Mouse (Mus musculus): Measurements from ENCODE around the gene Pard3. TPM values are rescaled to one million over a fixed set of nuclear protein-coding genes. Genes with fewer than 3 reads are reported as not detected.
A peak's percentile ranks its signal among the peaks of the same experiment; 100 is the strongest.

The Pard3 gene
- total and polyA plus RNA-seq, 3 experiments: 0.51 to 1.3 (median 0.94) TPM

DNA sequence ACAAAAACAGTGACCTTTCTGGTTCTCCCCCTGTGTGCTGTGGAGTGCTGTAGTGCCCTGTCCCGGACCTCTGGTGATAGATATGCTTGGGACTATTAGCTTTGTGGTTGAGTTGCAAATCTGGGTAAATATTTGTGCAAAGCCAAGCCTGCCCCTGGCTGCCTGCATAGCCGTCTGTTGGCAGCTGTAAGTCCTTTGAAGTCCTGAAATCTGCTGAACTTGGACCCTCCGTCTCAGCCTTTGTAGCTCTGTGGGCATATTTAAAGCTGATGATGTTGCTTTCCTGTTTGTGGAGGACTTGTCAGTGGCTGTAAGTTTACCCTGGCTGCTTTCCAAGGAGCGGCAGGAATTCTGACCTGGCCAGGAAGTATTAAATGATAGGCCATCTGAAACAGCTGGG, 120.3 kb downstream of the Pard3 start:
- Histone ChIP-seq H3K4me2 (ENCODE audit: insufficient read depth, low read depth, poor library complexity, severe bottlenecking) (no peak overlapping the region), H3K79me2 (replicated peaks; ENCODE audit: control insufficient read depth, extremely low read depth, insufficient read depth, poor library complexity, severe bottlenecking) (no peaks in the 10 kb centered on the region)
- dilution Hi-C loops (cut with MboI; ENCODE audit: extremely low pct_ligation_motif_present, extremely low pct_unique_long_range_greater_than_20kb, low sequenced_read_pairs): no loop called here

DNA sequence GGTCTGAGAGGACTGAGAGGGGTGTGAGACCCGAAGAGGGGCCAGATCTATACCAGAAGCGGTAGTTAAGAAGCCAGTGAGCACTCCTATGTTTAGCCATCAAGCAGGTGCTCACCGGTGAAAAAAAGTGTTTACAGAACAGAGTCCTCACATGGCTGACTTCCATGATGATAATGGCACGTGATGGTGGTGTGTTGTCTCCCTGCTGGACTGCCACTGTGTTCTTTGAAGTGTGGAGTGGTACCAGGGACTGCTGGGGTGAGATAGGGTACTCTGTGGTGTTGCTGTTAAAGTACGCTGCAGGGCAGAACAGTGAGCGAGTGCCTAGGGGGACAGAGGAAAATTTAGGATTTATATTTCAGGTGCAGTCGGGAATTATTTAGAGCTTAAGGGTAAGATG, 122.2 kb downstream of the Pard3 start:
- peak; percentile 40; the same call in 1 of the 2 replicates for TF ChIP-seq BHLHE40 (IDR thresholded peaks at IDR 0.05; ENCODE audit: low read depth, low read length)
- TF ChIP-seq IRF4 (IDR thresholded peaks at IDR 0.05; ENCODE audit: low read depth, low read length): no peak
- no peak for DNase-seq (ENCODE audit: extremely low read depth)
- no peaks in the 10 kb centered on the region for H3K79me2 ChIP-seq (replicated peaks; ENCODE audit: control insufficient read depth, extremely low read depth, insufficient read depth, poor library complexity, severe bottlenecking)
- H3K4me2 ChIP-seq (ENCODE audit: insufficient read depth, low read depth, poor library complexity, severe bottlenecking): no peak overlapping the region
- no peak overlapping the region for H3K4me3 ChIP-seq (replicated peaks in 1 of 3; ENCODE audit: low read depth in 2 of 3, low read length in 2 of 3, poor library complexity in 1 of 3)
- no peak overlapping the region for H3K9ac ChIP-seq (ENCODE audit: insufficient read depth, low read depth)
- H3K27ac ChIP-seq (ENCODE audit: insufficient read depth, low read depth): no peak overlapping the region
- H3K27me3 ChIP-seq (replicated peaks): no peaks in the 10 kb centered on the region
- dilution Hi-C loops (cut with MboI; ENCODE audit: extremely low pct_ligation_motif_present, extremely low pct_unique_long_range_greater_than_20kb, low sequenced_read_pairs): no loop called here
- H3K9me3 ChIP-seq (replicated peaks; ENCODE audit: low read length): no peaks in the 10 kb centered on the region
- peaks cover 6 to 15% of the 10 kb centered on the region in 2 experiments; a peak in 2 of 4 replicates for H3K4me1 ChIP-seq (ENCODE audit: control insufficient read depth in 1 of 2, insufficient read depth in 2 of 2)
- no peaks in the 10 kb centered on the region for H3K36me3 ChIP-seq (replicated peaks in 1 of 2; ENCODE audit: control insufficient read depth in 1 of 2, insufficient read depth in 1 of 2, low read length in 1 of 2)
- in situ Hi-C loops (cut with MboI; ENCODE audit: low pct_ligation_motif_present, low pct_unique_long_range_greater_than_20kb, low sequenced_read_pairs): loop anchor here (25.0 kb wide), 2 partner anchors 226 to 1326 kb away; no protein-coding TSS in a partner anchor

More for the DNA sequence above, 120.3 kb downstream of the Pard3 start:
- in situ Hi-C loops (cut with MboI; ENCODE audit: low pct_ligation_motif_present, low pct_unique_long_range_greater_than_20kb, low sequenced_read_pairs): loop anchor here (25.0 kb wide), 2 partner anchors 228 to 1328 kb away; no protein-coding TSS in a partner anchor
- Histone ChIP-seq H3K9me3 (replicated peaks; ENCODE audit: low read length) (no peaks in the 10 kb centered on the region), H3K36me3 (replicated peaks in 1 of 2; ENCODE audit: control insufficient read depth in 1 of 2, insufficient read depth in 1 of 2, low read length in 1 of 2) (no peaks in the 10 kb centered on the region), H3K27ac (ENCODE audit: insufficient read depth, low read depth) (no peak overlapping the region), H3K9ac (ENCODE audit: insufficient read depth, low read depth) (no peak overlapping the region), H3K4me1 (ENCODE audit: control insufficient read depth in 1 of 2, insufficient read depth in 2 of 2) (peaks cover 6 to 15% of the 10 kb centered on the region in 2 experiments; a peak in 2 of 4 replicates), H3K4me3 (replicated peaks in 1 of 3; ENCODE audit: low read depth in 2 of 3, low read length in 2 of 3, poor library complexity in 1 of 3) (no peak overlapping the region), H3K27me3 (replicated peaks) (no peaks in the 10 kb centered on the region)
- TF ChIP-seq MAZ (IDR thresholded peaks at IDR 0.05; ENCODE audit: low read depth, low read length): no peak
- TF ChIP-seq USF2 (conservative IDR thresholded peaks at IDR 0.05; ENCODE audit: low read depth, low read length): no peak
- no peak for TF ChIP-seq POLR2AphosphoS2 (IDR thresholded peaks at IDR 0.05; ENCODE audit: low read depth, low read length)
- TF ChIP-seq TCF12 (IDR thresholded peaks at IDR 0.05; ENCODE audit: low read depth, low read length): no peak
- TF ChIP-seq NELFE (IDR thresholded peaks at IDR 0.05; ENCODE audit: low read depth, low read length): no peak
- TF ChIP-seq ZNF384 (IDR thresholded peaks at IDR 0.05; ENCODE audit: low read depth, low read length): no peak
- no peak for TF ChIP-seq TBP (conservative IDR thresholded peaks at IDR 0.05; ENCODE audit: low read depth, low read length)
- TF ChIP-seq UBTF (IDR thresholded peaks at IDR 0.05; ENCODE audit: low read depth, low read length): no peak
- DNase-seq (ENCODE audit: extremely low read depth): no peak

DNA sequence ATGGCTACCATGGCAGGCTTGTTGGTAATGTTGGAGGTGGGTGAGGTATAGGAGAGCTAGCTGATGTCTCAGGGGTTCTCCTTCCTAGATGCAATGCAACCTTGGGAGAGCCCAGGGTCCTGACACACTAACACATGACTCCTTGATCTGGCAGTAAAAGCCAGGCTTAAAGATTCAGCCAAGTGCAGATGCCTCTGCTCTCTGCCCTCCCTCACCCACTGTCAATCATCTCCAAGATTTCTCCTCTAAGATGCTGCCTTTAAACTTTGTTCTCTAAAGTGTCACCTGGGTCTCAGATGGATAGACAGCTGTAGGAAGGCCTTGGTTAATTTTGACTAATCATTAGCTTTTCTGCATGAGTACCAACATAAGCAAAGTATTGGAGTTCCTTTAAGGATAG, 125.0 kb downstream of the Pard3 start:
- Histone ChIP-seq H3K4me2 (ENCODE audit: insufficient read depth, low read depth, poor library complexity, severe bottlenecking) (no peak overlapping the region), H3K9me3 (replicated peaks; ENCODE audit: low read length) (no peaks in the 10 kb centered on the region), H3K4me1 (ENCODE audit: control insufficient read depth in 1 of 2, insufficient read depth in 2 of 2) (peaks cover 6 to 28% of the 10 kb centered on the region in 2 experiments; a peak in 3 of 4 replicates), H3K9ac (ENCODE audit: insufficient read depth, low read depth) (no peak overlapping the region), H3K27ac (ENCODE audit: insufficient read depth, low read depth) (no peak overlapping the region), H3K4me3 (replicated peaks in 1 of 3; ENCODE audit: low read depth in 2 of 3, low read length in 2 of 3, poor library complexity in 1 of 3) (no peak overlapping the region), H3K79me2 (replicated peaks; ENCODE audit: control insufficient read depth, extremely low read depth, insufficient read depth, poor library complexity, severe bottlenecking) (no peaks in the 10 kb centered on the region), H3K27me3 (replicated peaks) (no peaks in the 10 kb centered on the region), H3K36me3 (replicated peaks in 1 of 2; ENCODE audit: control insufficient read depth in 1 of 2, insufficient read depth in 1 of 2, low read length in 1 of 2) (no peaks in the 10 kb centered on the region)
- dilution Hi-C loops (cut with MboI; ENCODE audit: extremely low pct_ligation_motif_present, extremely low pct_unique_long_range_greater_than_20kb, low sequenced_read_pairs) (no loop called here), in situ Hi-C loops (cut with MboI; ENCODE audit: low pct_ligation_motif_present, low pct_unique_long_range_greater_than_20kb, low sequenced_read_pairs) (loop anchor here (25.0 kb wide), 2 partner anchors 224 to 1324 kb away; no protein-coding TSS in a partner anchor)
- DNase-seq (ENCODE audit: extremely low read depth): no peak
- TF ChIP-seq RCOR1 (conservative IDR thresholded peaks at IDR 0.05; ENCODE audit: low read depth, low read length): no peak
- TF ChIP-seq USF2 (conservative IDR thresholded peaks at IDR 0.05; ENCODE audit: low read depth, low read length): no peak
- TF ChIP-seq POLR2AphosphoS2 (IDR thresholded peaks at IDR 0.05; ENCODE audit: low read depth, low read length): no peak
- TF ChIP-seq MAZ (IDR thresholded peaks at IDR 0.05; ENCODE audit: low read depth, low read length): no peak
- TF ChIP-seq EP300 (IDR thresholded peaks at IDR 0.05; ENCODE audit: low read length): no peak
